Mouse (Mus musculus) inflammation-experienced regulatory T-cells, adult 6 months (primary cell): Measurements from ENCODE around the gene Lce1f. TPM values are rescaled to one million over a fixed set of nuclear protein-coding genes. Genes with fewer than 3 reads are reported as not detected.
"Not testable (repeated sequence)": the region's sequence is repeated elsewhere in the genome, so short reads cannot be mapped to it uniquely, and the experiment has no call there.

Experiments
- ATAC-seq: one replicate; pipeline ENCODE4 v1.8.0; 2017
- polyA plus RNA-seq, 3 experiments: library from polyadenylated mRNA; unstranded; fragments of 100-300 nt; shearing (Covaris generic); gene quantifications; one replicate each; pipeline ENCODE4 v1.2.1; 2017

Gene Lce1f
- polyA plus RNA-seq, result not detected

- no peak for ATAC-seq
Measured at GRCm38 (mm10) chr3:92720250-92720649, at the start of gene Lce1f. Gene Lce1f, minus strand, starts transcription at chr3:92720350.

GRCm38 (mm10) chr3:92764965-92765364, 44.8 kb upstream of the Lce1f start, which contains the start of gene Lce1h:
Gene Lce1h, minus strand, starts transcription at chr3:92765065.
- ATAC-seq, result no peak

- ATAC-seq, result no peak
Measured at GRCm38 (mm10) chr3:92753197-92753596, 33.0 kb upstream of the Lce1f start.

- no peak for ATAC-seq
Measured at GRCm38 (mm10) chr3:92752238-92752637, 32.1 kb upstream of the Lce1f start, which contains the start of gene Lce1g. Gene Lce1g, minus strand, starts transcription at chr3:92752338.

- no peak for ATAC-seq
Measured at GRCm38 (mm10) chr3:92738996-92739395, 18.8 kb upstream of the Lce1f start, which contains the start of gene Gm38119. Gene Gm38119, minus strand, starts transcription at chr3:92739096.

GRCm38 (mm10) chr3:92722631-92723030, 2.5 kb upstream of the Lce1f start:
- ATAC-seq, result no peak

- ATAC-seq, result no peak
Measured at GRCm38 (mm10) chr3:92715122-92715521, 5.0 kb downstream of the Lce1f start.

GRCm38 (mm10) chr3:92708974-92709373, 11.2 kb downstream of the Lce1f start, which contains the start of gene Lce1e:
Gene Lce1e, minus strand, starts transcription at chr3:92709074.
- ATAC-seq, result no peak

- no peak for ATAC-seq
Measured at GRCm38 (mm10) chr3:92694613-92695012, 25.5 kb downstream of the Lce1f start.

- ATAC-seq, result no peak
Measured at GRCm38 (mm10) chr3:92691688-92692087, 28.5 kb downstream of the Lce1f start.

- ATAC-seq, result not testable (repeated sequence)
Measured at GRCm38 (mm10) chr3:92689154-92689553, 31.0 kb downstream of the Lce1f start.

GRCm38 (mm10) chr3:92687110-92687509, 33.0 kb downstream of the Lce1f start, which contains the start of gene Lce1d:
Gene Lce1d, minus strand, starts transcription at chr3:92687210.
- no peak for ATAC-seq

- ATAC-seq, result no peak
Measured at GRCm38 (mm10) chr3:92678947-92679346, 41.2 kb downstream of the Lce1f start, which contains the start of gene Lce1c. Gene Lce1c, plus strand, starts transcription at chr3:92679247.

GRCm38 (mm10) chr3:92670215-92670614, 49.9 kb downstream of the Lce1f start, which contains the start of gene Lce1a2:
Gene Lce1a2, minus strand, starts transcription at chr3:92670315.
- ATAC-seq, result no peak

Other genes starting within 250 kb of the Lce1f start
- not detected for gene Sprr1a, start 234.5 kb downstream of the Lce1f start, polyA plus RNA-seq
- gene Sprr4, start 219.9 kb downstream of the Lce1f start, polyA plus RNA-seq, result not detected
- gene 2310046K23Rik, start 185.8 kb downstream of the Lce1f start, polyA plus RNA-seq, result not detected
- not detected for gene Ivl, start 146.6 kb downstream of the Lce1f start, polyA plus RNA-seq
- not detected for gene Smcp, start 131.4 kb downstream of the Lce1f start, polyA plus RNA-seq
- not detected for gene 2210017I01Rik, start 112.9 kb downstream of the Lce1f start, polyA plus RNA-seq
- gene Lce6a, start 98.7 kb downstream of the Lce1f start, polyA plus RNA-seq, result not detected
- gene Lce1a1, start 72.0 kb downstream of the Lce1f start, polyA plus RNA-seq, result not detected
- not detected for gene Lce1b, start 63.4 kb downstream of the Lce1f start, polyA plus RNA-seq
- not detected for gene Lce1a2, start 50.0 kb downstream of the Lce1f start, polyA plus RNA-seq
- not detected for gene Lce1c, start 41.1 kb downstream of the Lce1f start, polyA plus RNA-seq
- gene Lce1d, start 33.1 kb downstream of the Lce1f start, polyA plus RNA-seq, result not detected
- not detected for gene Lce1e, start 11.3 kb downstream of the Lce1f start, polyA plus RNA-seq
- not detected for gene Gm38119, start 18.7 kb upstream of the Lce1f start, polyA plus RNA-seq
- gene Lce1g, start 32.0 kb upstream of the Lce1f start, polyA plus RNA-seq, result not detected
- not detected for gene Lce1h, start 44.7 kb upstream of the Lce1f start, polyA plus RNA-seq
- gene Lce1i, start 58.5 kb upstream of the Lce1f start, polyA plus RNA-seq, result not detected
- gene Lce1j, start 70.2 kb upstream of the Lce1f start, polyA plus RNA-seq, result not detected
- not detected for gene Lce1k, start 87.5 kb upstream of the Lce1f start, polyA plus RNA-seq
- gene Kprp, start 106.9 kb upstream of the Lce1f start, polyA plus RNA-seq, result not detected
- not detected for gene Lce1l, start 130.9 kb upstream of the Lce1f start, polyA plus RNA-seq
- not detected for gene 2310050C09Rik, start 149.9 kb upstream of the Lce1f start, polyA plus RNA-seq
- gene Lce3a, start 205.9 kb upstream of the Lce1f start, polyA plus RNA-seq, result not detected
- not detected for gene Lce3b, start 212.6 kb upstream of the Lce1f start, polyA plus RNA-seq
- gene Lce3c, start 224.1 kb upstream of the Lce1f start, polyA plus RNA-seq, result not detected
- not detected for gene Lce3d, start 237.0 kb upstream of the Lce1f start, polyA plus RNA-seq
- not detected for gene Lce3e, start 246.7 kb upstream of the Lce1f start, polyA plus RNA-seq